Mouse (Mus musculus) G1E (cell line): ENCODE measurements around the gene Lemd1.

Experiments
- CTCF ChIP-seq: IDR thresholded peaks from 2 replicates; pipeline ENCODE4 v1.5.1; 2012; ENCODE audit warnings: low read depth, low read length, inconsistent platforms, mixed read lengths
- GATA2 ChIP-seq: IDR thresholded peaks from 2 replicates; pipeline ENCODE4 v1.6.1; 2012; ENCODE audit warnings: low read depth, low read length, inconsistent platforms, borderline replicate concordance
- TAL1 ChIP-seq: conservative IDR thresholded peaks from 2 replicates; pipeline ENCODE4 v1.6.1; 2012; ENCODE audit warnings: low read depth, low read length, inconsistent platforms, mixed read lengths

DNA sequence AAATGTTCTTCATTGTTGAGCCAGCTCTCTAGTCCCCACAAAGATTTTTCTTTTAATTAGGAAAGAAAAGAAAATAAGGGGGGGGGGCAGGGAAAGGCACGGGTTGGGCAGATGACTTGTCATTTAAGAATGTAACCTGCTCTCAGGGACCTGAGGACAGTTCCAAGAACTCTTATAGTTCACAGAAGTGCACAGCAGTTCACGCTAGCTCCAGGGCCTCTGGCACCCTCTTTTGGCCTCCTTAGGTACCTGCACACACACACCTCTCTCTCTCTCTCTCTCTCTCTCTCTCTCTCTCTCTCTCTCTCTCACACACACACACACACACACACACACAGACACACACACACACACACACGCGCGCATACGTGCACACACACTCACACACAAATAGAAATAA lies 63.2 kb downstream of the Lemd1 start:
- TF ChIP-seq CTCF (no peak), TAL1 (no peak), GATA2 (no peak)
